Mouse (Mus musculus): ENCODE data around the gene Sh3bp2. TPM values are rescaled to one million over a fixed set of nuclear protein-coding genes. Genes with fewer than 3 reads are reported as not detected.

The Sh3bp2 gene
- total and polyA plus RNA-seq, 3 experiments: 7.9 to 12.0 TPM; not detected in 1

GRCm38 (mm10) chr5:34480926-34481325 lies 44.7 kb upstream of the Sh3bp2 start:
- Histone ChIP-seq H3K27ac (ENCODE audit: control insufficient read depth, low read depth, low read length) (no peak overlapping the region), H3K9ac (ENCODE audit: control insufficient read depth, low read depth, low read length, poor library complexity, severe bottlenecking) (no peak overlapping the region), H3K79me2 (ENCODE audit: control insufficient read depth, insufficient read depth, low read length, poor library complexity) (no peaks in the 10 kb centered on the region), H3K4me1 (ENCODE audit: control insufficient read depth in 1 of 2, insufficient read depth in 2 of 2, low read length in 2 of 2) (no peaks in the 10 kb centered on the region), H3K36me3 (ENCODE audit: control insufficient read depth in 1 of 2, insufficient read depth in 2 of 2, low read length in 2 of 2) (peaks cover 0 to 15% of the 10 kb centered on the region in 2 experiments; a peak in 2 of 4 replicates), H3K4me3 (ENCODE audit: control insufficient read depth in 1 of 2, insufficient read depth in 1 of 2, low read depth in 2 of 2, low read length in 2 of 2) (no peak overlapping the region), H3K9me3 (replicated peaks; ENCODE audit: insufficient read depth, low read length) (no peaks in the 10 kb centered on the region), H3K27me3 (ENCODE audit: control insufficient read depth in 1 of 2, insufficient read depth in 2 of 2, low read length in 2 of 2) (no peaks in the 10 kb centered on the region)
- TF ChIP-seq HCFC1 (IDR thresholded peaks at IDR 0.05; ENCODE audit: low read depth, low read length) (no peak), MAX (IDR thresholded peaks at IDR 0.05; ENCODE audit: low read length) (no peak), CTCF (IDR thresholded peaks at IDR 0.05 in 2 of 3, conservative IDR thresholded peaks at IDR 0.05 in 1 of 3; ENCODE audit: control insufficient read depth in 1 of 3, insufficient read depth in 1 of 3, low read depth in 2 of 3, low read length in 3 of 3, poor library complexity in 1 of 3, severe bottlenecking in 1 of 3) (peak; percentile 26 to 60 (median 36); a peak in 5 of 6 replicates), ZC3H11A (IDR thresholded peaks at IDR 0.05; ENCODE audit: low read depth, low read length) (peak; percentile 57; the same call in 1 of the 2 replicates), NRF1 (IDR thresholded peaks at IDR 0.05; ENCODE audit: insufficient read depth, low read depth, low read length, poor library complexity, severe bottlenecking) (no peak), EP300 (IDR thresholded peaks at IDR 0.05; ENCODE audit: low read depth in 1 of 2, low read length in 2 of 2) (no peak), ELF1 (IDR thresholded peaks at IDR 0.05; ENCODE audit: low read depth, low read length) (no peak), POLR2AphosphoS5 (IDR thresholded peaks at IDR 0.05; ENCODE audit: borderline replicate concordance, low read depth, low read length) (no peak), CHD2 (IDR thresholded peaks at IDR 0.05; ENCODE audit: low read length) (no peak), TBP (IDR thresholded peaks at IDR 0.05; ENCODE audit: low read depth, low read length) (no peak), E2F4 (IDR thresholded peaks at IDR 0.05; ENCODE audit: borderline replicate concordance, low read depth, low read length) (no peak), BHLHE40 (IDR thresholded peaks at IDR 0.05; ENCODE audit: borderline replicate concordance, low read depth, low read length) (no peak), KAT2A (conservative IDR thresholded peaks at IDR 0.05; ENCODE audit: low read depth, low read length) (no peak), MAZ (IDR thresholded peaks at IDR 0.05; ENCODE audit: low read depth, low read length) (no peak), JUND (IDR thresholded peaks at IDR 0.05; ENCODE audit: low read depth, low read length) (no peak), UBTF (IDR thresholded peaks at IDR 0.05; ENCODE audit: borderline replicate concordance, insufficient read depth, low read depth, low read length) (no peak), SMC3 (IDR thresholded peaks at IDR 0.05; ENCODE audit: low read depth, low read length) (peak; percentile 62), RCOR1 (IDR thresholded peaks at IDR 0.05; ENCODE audit: low read depth, low read length) (no peak), SIN3A (IDR thresholded peaks at IDR 0.05; ENCODE audit: low read length) (no peak), MYC (IDR thresholded peaks at IDR 0.05; ENCODE audit: low read depth, low read length) (peak; percentile 83), USF1 (IDR thresholded peaks at IDR 0.05; ENCODE audit: low read depth, low read length) (peak; percentile 43; the same call in 1 of the 2 replicates), MAFK (IDR thresholded peaks at IDR 0.05; ENCODE audit: borderline replicate concordance, low read depth, low read length) (no peak), POLR2AphosphoS2 (IDR thresholded peaks at IDR 0.05; ENCODE audit: low read length) (no peak), MXI1 (IDR thresholded peaks at IDR 0.05; ENCODE audit: low read depth, low read length) (no peak), GABPA (IDR thresholded peaks at IDR 0.05; ENCODE audit: low read depth, low read length) (no peak), ZKSCAN1 (IDR thresholded peaks at IDR 0.05; ENCODE audit: low read depth, low read length) (no peak), ETS1 (IDR thresholded peaks at IDR 0.05; ENCODE audit: low read depth, low read length) (no peak), RAD21 (IDR thresholded peaks at IDR 0.05; ENCODE audit: low read depth, low read length) (peak; percentile 67), USF2 (IDR thresholded peaks at IDR 0.05; ENCODE audit: borderline replicate concordance in 1 of 2, insufficient read depth in 1 of 2, low read depth in 1 of 2, low read length in 2 of 2) (no peak)
- peak; percentile 63 for DNase-seq (ENCODE audit: low read depth, low spot score)

All from MEL (cell line).